Mouse (Mus musculus) hindbrain, embryonic 12.5 days (tissue): Measurements from ENCODE around the gene Itga6. TPM values are rescaled to one million over a fixed set of nuclear protein-coding genes. Genes with fewer than 3 reads are reported as not detected.
"Not testable (repeated sequence)": the region's sequence is repeated elsewhere in the genome, so short reads cannot be mapped to it uniquely, and the experiment has no call there.

ENCODE experiments used
- ATAC-seq: fragments of 200-750 bp; cut with Nextera tagmentation; 2 replicates; pipeline ENCODE4 v1.8.0; 2017; ENCODE audit warnings: moderate TSS enrichment; ENCODE audit not compliant: low FRiP score
- H3K27ac ChIP-seq: fragments of 300-500 bp; sonication (generic); 2 replicates; pipeline ENCODE4 v1.5.1; 2016; ENCODE audit warnings: mild to moderate bottlenecking
- H3K27me3 ChIP-seq: fragments of 300-500 bp; sonication (generic); 2 replicates; pipeline ENCODE4 v1.6.1; 2016; ENCODE audit warnings: mild to moderate bottlenecking
- H3K36me3 ChIP-seq: fragments of 300-500 bp; sonication (generic); 2 replicates; pipeline ENCODE4 v1.6.1; 2016; ENCODE audit warnings: mild to moderate bottlenecking
- H3K4me1 ChIP-seq: fragments of 300-500 bp; sonication (generic); 2 replicates; pipeline ENCODE4 v1.6.1; 2016
- H3K4me2 ChIP-seq: fragments of 300-500 bp; sonication (generic); replicated peaks from 2 replicates; pipeline ENCODE4 v1.6.1; 2016; ENCODE audit warnings: mild to moderate bottlenecking
- H3K4me3 ChIP-seq: fragments of 300-500 bp; sonication (generic); 2 replicates; pipeline ENCODE4 v1.5.1; 2016; ENCODE audit warnings: mild to moderate bottlenecking
- H3K9ac ChIP-seq: fragments of 300-500 bp; sonication (generic); 2 replicates; pipeline ENCODE4 v1.6.1; 2016; ENCODE audit warnings: mild to moderate bottlenecking, moderate library complexity
- H3K9me3 ChIP-seq: fragments of 300-500 bp; sonication (generic); replicated peaks from 2 replicates; pipeline ENCODE4 v1.6.1; 2016; ENCODE audit warnings: mild to moderate bottlenecking
- WGBS: fragments of 180-500 bp; shearing (Covaris S2); methylation state at CpG from one replicate; pipeline ENCODE4 v1.1.7; 2016; 5-methylcytosine and 5-hydroxymethylcytosine counted together
- polyA plus RNA-seq: library from polyadenylated mRNA; unstranded; fragments of >200 nt; fragmentation: Nextera tagmentation; extraction: Ambion mirVana; gene quantifications from 2 replicates; pipeline ENCODE4 v1.2.1, GENCODE M21; 2016

Itga6 gene
- polyA plus RNA-seq, 1 experiment from 2014 or later: 34.6 TPM

DNA sequence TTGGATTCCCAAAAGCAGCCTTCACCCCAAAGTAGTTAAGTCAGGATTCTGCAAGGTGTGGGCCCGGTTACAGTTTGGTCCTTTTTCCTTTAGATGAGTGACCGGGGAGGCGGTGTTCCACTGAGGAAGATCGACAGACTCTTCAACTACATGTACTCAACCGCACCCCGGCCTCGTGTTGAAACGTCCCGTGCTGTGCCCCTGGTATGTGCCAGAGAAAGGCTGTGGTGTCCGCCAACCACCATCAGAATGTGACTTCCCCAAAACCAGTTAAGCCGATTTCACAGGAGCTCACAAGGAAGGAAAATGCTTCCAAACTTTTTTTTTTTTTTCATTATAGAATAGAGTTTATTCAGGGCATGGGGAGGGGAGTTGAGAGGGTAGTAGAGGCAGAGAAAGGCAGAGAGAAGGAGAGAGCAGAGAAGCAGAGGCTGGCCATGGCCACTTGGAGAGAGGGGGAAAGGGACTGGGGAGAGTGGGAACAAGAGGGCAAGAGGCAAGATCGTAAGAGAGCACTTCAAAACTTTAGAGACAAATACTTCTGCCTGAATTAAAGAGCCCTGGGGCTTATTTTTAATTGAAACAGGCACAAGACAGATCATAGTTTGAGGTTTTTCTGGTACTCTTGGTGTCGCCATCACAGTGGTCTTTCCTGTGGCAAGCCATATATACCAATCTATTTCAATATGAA lies 150.3 kb downstream of the Itga6 start:
- Histone ChIP-seq H3K9ac (no peak overlapping the region), H3K4me1 (no peaks in the 10 kb centered on the region), H3K4me2 (no peak overlapping the region), H3K9me3 (no peaks in the 10 kb centered on the region), H3K36me3 (peaks cover 10% of the 10 kb centered on the region; the same call in 1 of the 2 replicates), H3K27ac (no peak overlapping the region), H3K27me3 (no peaks in the 10 kb centered on the region), H3K4me3 (no peak overlapping the region)
- WGBS: 94% methylated on average over 13 of the region's 13 CpGs
- no peak for ATAC-seq

GRCm38 (mm10) chr2:71897420-71897819 lies 152.0 kb downstream of the Itga6 start:
- H3K9me3 ChIP-seq: no peaks in the 10 kb centered on the region
- ATAC-seq: no peak
- no peak overlapping the region for H3K4me3 ChIP-seq
- no peak overlapping the region for H3K27ac ChIP-seq
- H3K4me1 ChIP-seq: no peaks in the 10 kb centered on the region
- H3K9ac ChIP-seq: no peak overlapping the region
- no peaks in the 10 kb centered on the region for H3K27me3 ChIP-seq
- 61% methylated on average over 12 of the region's 12 CpGs for WGBS
- no peak overlapping the region for H3K4me2 ChIP-seq
- H3K36me3 ChIP-seq: peaks cover 11% of the 10 kb centered on the region; the same call in 1 of the 2 replicates

DNA sequence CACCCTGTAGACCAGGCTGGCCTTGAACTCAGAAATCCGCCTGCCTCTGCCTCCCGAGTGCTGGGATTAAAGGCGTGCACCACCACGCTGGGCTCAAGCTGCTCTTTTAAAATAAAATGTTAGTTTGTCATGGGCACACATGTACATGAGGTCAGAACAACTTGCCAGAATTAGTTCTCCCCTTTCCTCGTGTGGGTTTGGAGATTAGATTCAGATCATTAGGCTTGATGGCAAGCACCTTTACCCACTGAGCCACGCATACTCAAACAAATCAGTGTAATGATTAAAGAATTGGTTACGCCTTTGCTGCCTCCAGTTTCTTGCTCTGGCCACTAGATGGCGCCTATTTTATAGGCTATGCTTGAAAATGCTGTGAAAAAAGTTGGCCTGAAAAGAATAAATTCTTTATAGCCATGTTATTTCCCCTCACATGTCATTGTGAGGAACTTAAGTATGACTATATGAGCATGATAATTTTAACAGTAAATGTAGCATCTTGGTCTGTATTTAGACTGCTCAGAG lies 153.0 kb downstream of the Itga6 start:
- WGBS: 55% methylated on average over 8 of the region's 8 CpGs
- Histone ChIP-seq H3K4me1 (no peaks in the 10 kb centered on the region), H3K27ac (no peak overlapping the region), H3K4me3 (no peak overlapping the region), H3K9ac (no peak overlapping the region), H3K27me3 (no peaks in the 10 kb centered on the region), H3K36me3 (peaks cover 11% of the 10 kb centered on the region; the same call in 1 of the 2 replicates), H3K4me2 (no peak overlapping the region), H3K9me3 (no peaks in the 10 kb centered on the region)
- ATAC-seq: no peak

- Histone ChIP-seq H3K4me1 (no peaks in the 10 kb centered on the region), H3K27me3 (no peaks in the 10 kb centered on the region), H3K36me3 (peaks cover 11% of the 10 kb centered on the region; the same call in 1 of the 2 replicates), H3K9me3 (no peaks in the 10 kb centered on the region), H3K4me2 (no peak overlapping the region), H3K4me3 (no peak overlapping the region), H3K27ac (no peak overlapping the region), H3K9ac (no peak overlapping the region)
- WGBS: 83% methylated on average over 15 of the region's 15 CpGs
- ATAC-seq: no peak
These were observed 154.5 kb downstream of the Itga6 start for GRCm38 (mm10) chr2:71899886-71900285.

- no peak for ATAC-seq
- WGBS: 92% methylated on average over 7 of the region's 7 CpGs
- Histone ChIP-seq H3K27me3 (no peaks in the 10 kb centered on the region), H3K36me3 (0 out of 2 replicates have a peak, but pooled peaks cover 6% of the 10 kb centered on the region), H3K9ac (no peak overlapping the region), H3K9me3 (no peaks in the 10 kb centered on the region), H3K4me1 (no peaks in the 10 kb centered on the region), H3K4me3 (no peak overlapping the region), H3K27ac (no peak overlapping the region), H3K4me2 (no peak overlapping the region)
These were observed 159.7 kb downstream of the Itga6 start for GRCm38 (mm10) chr2:71905154-71905553.

DNA sequence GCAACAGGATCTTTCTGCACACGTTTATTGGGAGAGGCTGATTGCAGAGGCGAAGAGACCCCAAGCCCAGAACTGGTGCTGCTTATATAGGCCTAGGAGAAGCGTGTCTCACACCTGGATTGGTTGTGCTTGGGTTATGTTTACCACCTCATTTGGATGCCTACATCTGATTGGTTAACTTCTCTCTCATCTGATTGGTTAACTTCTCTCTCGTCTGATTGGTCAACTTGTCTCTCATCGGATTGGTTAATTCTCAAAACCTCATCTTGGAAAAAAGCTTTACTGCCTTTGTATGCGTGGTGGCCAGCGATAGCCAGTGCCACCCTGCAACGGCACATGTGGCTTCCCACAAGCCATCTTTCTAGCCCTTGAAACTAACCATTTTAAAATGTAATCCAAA lies 160.9 kb downstream of the Itga6 start:
- H3K36me3 ChIP-seq, H3K4me3 ChIP-seq, H3K27me3 ChIP-seq, H3K4me2 ChIP-seq, H3K9me3 ChIP-seq, H3K4me1 ChIP-seq, ATAC-seq, H3K27ac ChIP-seq, H3K9ac ChIP-seq: not testable (repeated sequence)
- WGBS: 90% methylated on average over 8 of the region's 8 CpGs

Other genes with a start within 250 kb of the Itga6 start
- 8.3 and 10.1 TPM in 2 replicates for gene Dlx1, start 217.5 kb upstream of the Itga6 start, polyA plus RNA-seq
- gene Dlx2, start 198.9 kb upstream of the Itga6 start, polyA plus RNA-seq: 4.7 and 5.3 TPM in 2 replicates
- 28.9 and 33.4 TPM in 2 replicates for gene Pdk1, start 127.6 kb downstream of the Itga6 start, polyA plus RNA-seq
- 4.9 and 5.6 TPM in 2 replicates for gene Rapgef4, start 235.6 kb downstream of the Itga6 start, polyA plus RNA-seq